Comparison of ENCODE assay signal across 13 mouse cellular contexts in the genomic region with DNA sequence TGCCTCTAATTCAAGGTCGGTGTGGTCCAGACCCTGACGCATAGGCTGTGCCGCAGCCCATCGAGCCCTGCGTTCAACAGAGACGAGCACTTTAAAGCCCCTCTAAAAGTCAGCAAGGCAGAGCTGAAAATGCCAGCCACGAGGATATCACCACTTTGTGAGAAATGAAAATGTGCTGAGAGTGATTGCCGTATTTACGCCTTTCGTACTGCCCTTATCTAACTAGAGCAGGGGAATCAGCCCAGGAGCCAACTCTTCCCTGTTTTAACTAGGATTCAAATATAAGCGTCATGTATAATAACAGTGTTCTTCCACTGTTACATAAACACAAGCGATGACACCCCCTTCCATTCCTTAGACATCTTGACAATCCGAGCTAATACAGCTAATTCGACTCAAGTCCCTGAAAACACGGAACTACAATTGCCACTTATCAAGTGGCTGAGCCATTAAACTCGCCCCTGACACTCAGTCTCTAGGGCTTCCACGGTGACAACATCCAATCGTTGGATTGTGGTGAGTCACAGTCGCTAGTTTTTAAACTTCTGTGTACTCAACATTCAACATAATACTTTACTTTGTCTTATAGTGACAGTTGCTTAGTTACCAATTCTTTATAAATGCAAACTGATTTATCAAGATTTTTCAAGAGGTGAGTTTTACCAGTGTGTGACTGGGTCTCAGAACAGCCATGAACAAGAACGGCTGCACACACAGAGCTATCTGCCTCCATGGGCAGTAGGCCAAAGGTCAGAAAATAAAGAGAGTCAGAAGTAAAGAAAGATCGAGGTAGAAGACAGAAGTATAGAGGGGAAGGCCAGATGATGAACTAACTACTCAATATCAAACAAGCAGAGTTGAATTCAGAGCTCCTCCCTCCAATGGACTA.
DNase-seq lines count a peak whose midpoint lies in the region; ATAC-seq lines count a peak whose summit lies in the region.
"Had no signal": no experiment of that assay in that cellular context is flagged by ENCODE, and none has a peak within 500 bp of the region (broad histone marks: within the 10 kb centered on the region; RNA-seq: fewer than 3 reads in every experiment).

No protein-coding gene starts in this region.

- no peaks in the 10 kb centered on the region for H3K27me3 ChIP-seq in intestine, embryonic 14.5 days (replicated peaks; ENCODE audit: control insufficient read depth, insufficient read depth, low read length)
- no peaks in the 10 kb centered on the region for H3K27me3 ChIP-seq in midbrain, embryonic 13.5 days
- no peaks in the 10 kb centered on the region for H3K27me3 ChIP-seq in embryonic facial prominence, embryonic 10.5 days (replicated peaks; ENCODE audit: low read depth, poor library complexity, severe bottlenecking)
- H3K27me3 ChIP-seq: limb, embryonic 13.5 days had no signal

- no peak overlapping the region for H3K4me2 ChIP-seq in intestine, embryonic 14.5 days (ENCODE audit: low read length)
- no peak overlapping the region for H3K4me2 ChIP-seq in midbrain, embryonic 13.5 days (replicated peaks)
- H3K4me2 ChIP-seq: limb, embryonic 13.5 days had no signal

- no peaks in the 10 kb centered on the region for H3K9me3 ChIP-seq in intestine, embryonic 14.5 days (ENCODE audit: control insufficient read depth, low read length)
- no peaks in the 10 kb centered on the region for H3K9me3 ChIP-seq in midbrain, embryonic 13.5 days
- H3K9me3 ChIP-seq in embryonic facial prominence, embryonic 10.5 days, result no peaks in the 10 kb centered on the region
- H3K9me3 ChIP-seq: limb, embryonic 13.5 days had no signal

- no peak overlapping the region for H3K4me3 ChIP-seq in intestine, embryonic 14.5 days (ENCODE audit: low read depth, low read length)
- no peak overlapping the region for H3K4me3 ChIP-seq in midbrain, embryonic 13.5 days (replicated peaks)
- H3K4me3 ChIP-seq in embryonic facial prominence, embryonic 10.5 days, result no peak overlapping the region
- H3K4me3 ChIP-seq: layer of hippocampus, adult 2 months; limb, embryonic 13.5 days; myocyte had no signal

- no peaks in the 10 kb centered on the region for H3K36me3 ChIP-seq in intestine, embryonic 14.5 days (ENCODE audit: control insufficient read depth, insufficient read depth, low read length)
- no peaks in the 10 kb centered on the region for H3K36me3 ChIP-seq in midbrain, embryonic 13.5 days
- no peaks in the 10 kb centered on the region for H3K36me3 ChIP-seq in embryonic facial prominence, embryonic 10.5 days (replicated peaks)
- H3K36me3 ChIP-seq: limb, embryonic 13.5 days had no signal

- 0 out of 2 replicates have a peak, but pooled peaks cover 2% of the 10 kb centered on the region for H3K4me1 ChIP-seq in intestine, embryonic 14.5 days (replicated peaks; ENCODE audit: control insufficient read depth, insufficient read depth, low read length)
- peaks cover 21% of the 10 kb centered on the region for H3K4me1 ChIP-seq in midbrain, embryonic 13.5 days (replicated peaks)
- peaks cover 36% of the 10 kb centered on the region for H3K4me1 ChIP-seq in embryonic facial prominence, embryonic 10.5 days
- H3K4me1 ChIP-seq: limb, embryonic 13.5 days had no signal

- peak; percentile 56 for DNase-seq in heart, adult 11 months
- DNase-seq in heart, adult 9 months (ENCODE audit: low spot score in 2 of 2), result no peak
- DNase-seq in MEL-GATA-1-ER (ENCODE audit: extremely low read depth, low read depth), result peak; percentile 54
- DNase-seq in intestine, embryonic 14.5 days (ENCODE audit: low spot score), result no peak
- no peak for DNase-seq in cerebellum, adult 9-10 months
- DNase-seq in embryonic facial prominence, embryonic 10.5 days (ENCODE audit: low spot score), result no peak

- 64% methylated on average over 21 of the region's 21 CpGs for WGBS in intestine, embryonic 14.5 days
- WGBS in midbrain, embryonic 13.5 days, result 77% methylated on average over 21 of the region's 21 CpGs
- 85% methylated on average over 21 of the region's 21 CpGs for WGBS in embryonic facial prominence, embryonic 10.5 days

- no peak overlapping the region for H3K9ac ChIP-seq in intestine, embryonic 14.5 days (ENCODE audit: low read length)
- peak overlapping the region; percentile 24; the same call in 1 of the 2 replicates for H3K9ac ChIP-seq in midbrain, embryonic 13.5 days (replicated peaks)
- H3K9ac ChIP-seq: limb, embryonic 13.5 days had no signal

- no peak overlapping the region; the same call in 1 of the 2 replicates for H3K27ac ChIP-seq in intestine, embryonic 14.5 days (ENCODE audit: low read depth)
- peak overlapping the region; percentile 21; the same call in 1 of the 2 replicates for H3K27ac ChIP-seq in midbrain, embryonic 13.5 days
- H3K27ac ChIP-seq in embryonic facial prominence, embryonic 10.5 days (replicated peaks), result no peak overlapping the region
- H3K27ac ChIP-seq: layer of hippocampus, adult 2 months; limb, embryonic 13.5 days had no signal

- ATAC-seq in intestine, embryonic 14.5 days (replicated peaks; ENCODE audit: low FRiP score, low TSS enrichment, low read depth), result 0 out of 2 replicates have a peak, but pooled peaks have one; percentile 46
- no peak for ATAC-seq in midbrain, embryonic 13.5 days
- no peak for ATAC-seq in monocyte, adult 5-6 weeks (replicated peaks; ENCODE audit: insufficient number of reproducible peaks, low FRiP score, low TSS enrichment, poor library complexity, severe bottlenecking)
- ATAC-seq: CD4-positive, CD25-positive, alpha-beta regulatory T cell, adult 4 months; hindbrain, postnatal 0 days had no signal

Comparison
In these comparisons a context has a peak if more than half of its experiments do, and no peak if none do; other contexts are left out.
1. DNase-seq: peak in heart, adult 11 months (single experiment) and MEL-GATA-1-ER (single experiment); none in heart, adult 9 months (0 of 2), intestine, embryonic 14.5 days (single experiment), cerebellum, adult 9-10 months (single experiment) and embryonic facial prominence, embryonic 10.5 days (single experiment).